Mouse (Mus musculus) stomach, embryonic 14.5 days (tissue): ENCODE results near the gene Tcf7. TPM values are rescaled to one million over a fixed set of nuclear protein-coding genes. Genes with fewer than 3 reads are reported as not detected.

Experiments used
- ATAC-seq: fragments of 200-750 bp; cut with Nextera tagmentation; 2 replicates; pipeline ENCODE4 v1.8.0; 2017; ENCODE audit warnings: low read depth, moderate TSS enrichment; ENCODE audit not compliant: insufficient number of reproducible peaks, insufficient read depth, low FRiP score
- H3K27ac ChIP-seq: fragments of 300-500 bp; sonication (generic); 2 replicates; pipeline ENCODE4 v1.5.1; 2014; ENCODE audit warnings: mild to moderate bottlenecking, low read length, moderate library complexity, mixed read lengths
- H3K27me3 ChIP-seq: fragments of 300-500 bp; sonication (generic); 2 replicates; pipeline ENCODE4 v1.6.1; 2014; ENCODE audit warnings: low read length, control low read depth, mixed read lengths; ENCODE audit not compliant: control insufficient read depth, insufficient read depth
- H3K36me3 ChIP-seq: fragments of 300-500 bp; sonication (generic); 2 replicates; pipeline ENCODE4 v1.6.1; 2014; ENCODE audit warnings: mild to moderate bottlenecking, control low read depth, low read length, moderate library complexity, mixed read lengths; ENCODE audit not compliant: control insufficient read depth, insufficient read depth
- H3K4me1 ChIP-seq: fragments of 300-500 bp; sonication (generic); 2 replicates; pipeline ENCODE4 v1.6.1; 2014; ENCODE audit warnings: low read length, control low read depth, mixed read lengths; ENCODE audit not compliant: control insufficient read depth, insufficient read depth
- H3K4me2 ChIP-seq: fragments of 300-500 bp; sonication (generic); replicated peaks from 2 replicates; pipeline ENCODE4 v1.6.1; 2014; ENCODE audit warnings: low read depth, low read length, control low read depth
- H3K4me3 ChIP-seq: fragments of 300-500 bp; sonication (generic); 2 replicates; pipeline ENCODE4 v1.5.1; 2014; ENCODE audit warnings: low read depth, low read length, control low read depth
- H3K9ac ChIP-seq: fragments of 300-500 bp; sonication (generic); replicated peaks from 2 replicates; pipeline ENCODE4 v1.6.1; 2014; ENCODE audit warnings: low read depth, mild to moderate bottlenecking, control low read depth, low read length, moderate library complexity, mixed read lengths
- H3K9me3 ChIP-seq: fragments of 300-500 bp; sonication (generic); 2 replicates; pipeline ENCODE4 v1.6.1; 2016; ENCODE audit warnings: low read depth, low read length, control low read depth; ENCODE audit not compliant: control insufficient read depth
- WGBS: fragments of 180-500 bp; shearing (Covaris S2); extraction: QIAGEN DNeasy Blood & Tissue Kit; methylation state at CpG from one replicate; pipeline ENCODE4 v1.1.7; 2014; 5-methylcytosine and 5-hydroxymethylcytosine counted together
- polyA plus RNA-seq: library from polyadenylated mRNA; unstranded; fragments of >200 nt; fragmentation: Nextera tagmentation; extraction: Ambion mirVana; gene quantifications from 2 replicates; pipeline ENCODE4 v1.2.1, GENCODE M21; 2014

The Tcf7 gene
- polyA plus RNA-seq, 1 experiment from 2014 or later, result 4.4 TPM

DNA sequence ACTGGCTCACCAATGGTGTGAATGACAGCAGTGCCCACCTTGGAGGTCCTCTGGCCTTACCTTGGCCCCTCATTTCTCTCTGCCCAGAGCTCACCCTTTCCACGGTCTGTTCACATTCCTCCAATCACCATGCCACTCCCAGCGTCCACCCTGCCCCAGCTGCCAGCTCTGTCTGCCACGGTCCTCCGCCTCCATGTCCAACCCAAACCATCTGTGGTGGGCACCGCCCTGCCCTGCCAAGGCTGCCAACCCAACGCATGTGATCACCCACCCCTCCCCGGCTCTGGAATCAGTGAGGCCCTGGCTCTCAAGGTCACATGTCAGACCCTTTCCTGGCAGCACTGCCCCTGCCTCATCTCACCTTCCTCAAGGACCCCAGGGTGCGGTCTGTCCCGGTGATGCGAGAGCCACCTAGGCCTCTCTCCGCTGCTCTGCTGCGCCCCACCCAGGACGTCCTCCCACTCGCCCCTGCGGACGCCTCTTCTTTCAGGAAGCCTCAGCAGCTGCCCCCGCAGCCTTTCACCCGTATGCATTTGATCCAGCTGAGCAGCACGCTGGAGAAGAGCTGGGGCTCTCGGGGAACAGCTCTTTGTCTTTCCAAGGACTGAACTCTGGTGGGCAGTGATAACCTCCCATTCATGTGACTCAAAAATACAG lies 8.2 kb downstream of the Tcf7 start:
- Histone ChIP-seq H3K27me3 (no peaks in the 10 kb centered on the region), H3K36me3 (no peaks in the 10 kb centered on the region), H3K27ac (no peak overlapping the region), H3K9ac (no peak overlapping the region), H3K4me2 (no peak overlapping the region), H3K4me3 (no peak overlapping the region), H3K4me1 (peaks cover 9% of the 10 kb centered on the region), H3K9me3 (no peaks in the 10 kb centered on the region)
- ATAC-seq, result no peak
- 87% methylated on average over 20 of the region's 20 CpGs for WGBS

DNA sequence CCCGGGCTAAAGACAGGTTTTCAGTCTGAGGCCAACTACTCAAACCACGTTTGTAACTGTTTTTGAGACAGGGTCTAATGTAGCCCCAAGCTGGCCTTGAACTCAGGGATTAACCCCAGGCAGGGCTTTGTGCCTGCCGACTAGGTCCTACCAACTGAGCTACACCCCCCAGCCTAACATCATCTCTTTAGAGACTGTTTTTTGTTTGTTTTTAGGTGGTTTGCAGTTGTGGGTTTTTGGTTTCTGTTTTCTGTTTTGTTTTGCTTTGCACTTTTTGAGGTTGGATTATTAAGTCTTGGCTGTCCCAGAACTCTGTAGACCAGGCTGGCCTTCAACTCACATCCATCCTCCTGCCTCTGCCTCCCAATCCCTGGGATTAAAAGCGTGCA lies 8.9 kb downstream of the Tcf7 start:
- Histone ChIP-seq H3K36me3 (no peaks in the 10 kb centered on the region), H3K9ac (no peak overlapping the region), H3K4me3 (no peak overlapping the region), H3K4me1 (peaks cover 9% of the 10 kb centered on the region), H3K9me3 (no peaks in the 10 kb centered on the region), H3K27me3 (no peaks in the 10 kb centered on the region), H3K4me2 (no peak overlapping the region), H3K27ac (no peak overlapping the region)
- 82% methylated on average over 4 of the region's 4 CpGs for WGBS
- no peak for ATAC-seq

DNA sequence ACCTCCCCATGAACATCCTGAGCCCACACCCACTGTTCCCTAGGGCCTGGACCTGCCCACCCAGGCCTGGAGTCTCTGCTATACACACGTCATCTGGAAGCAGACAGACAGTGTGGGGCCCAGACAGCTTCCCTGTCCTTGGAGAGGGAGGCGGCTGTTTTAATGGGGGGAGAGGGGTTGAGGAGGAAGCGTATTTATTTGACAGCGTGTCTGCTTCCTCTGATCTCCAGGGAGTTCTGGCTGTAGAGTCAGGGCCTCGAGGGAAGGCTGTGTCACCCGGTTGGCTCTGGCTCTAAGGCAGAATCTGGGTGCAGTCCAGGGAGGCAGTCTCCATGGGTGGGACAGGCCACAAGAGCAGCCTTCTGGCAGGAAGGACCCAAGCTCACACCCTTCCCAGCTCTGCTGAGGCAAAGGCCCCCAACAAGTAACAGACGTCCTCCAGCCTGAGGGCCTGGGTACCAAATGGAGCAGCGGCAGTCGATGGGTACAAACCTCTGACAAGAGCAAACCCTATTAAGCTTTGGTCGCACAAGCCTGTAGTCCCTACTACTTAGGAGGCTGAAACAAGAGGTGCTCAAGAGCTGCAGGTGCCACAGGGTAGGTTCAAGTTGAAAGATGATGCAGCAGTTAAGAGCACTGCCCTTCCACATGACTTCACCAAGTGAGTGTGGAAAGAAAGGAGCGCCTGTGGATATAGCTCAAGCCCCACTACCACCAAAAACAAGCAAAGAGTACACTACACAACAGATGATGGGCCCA lies 9.5 kb downstream of the Tcf7 start:
- H3K4me1 ChIP-seq, result peaks cover 9% of the 10 kb centered on the region
- no peak overlapping the region for H3K4me3 ChIP-seq
- no peaks in the 10 kb centered on the region for H3K27me3 ChIP-seq
- ATAC-seq, result no peak
- H3K36me3 ChIP-seq, result no peaks in the 10 kb centered on the region
- H3K9me3 ChIP-seq, result no peaks in the 10 kb centered on the region
- no peak overlapping the region for H3K9ac ChIP-seq
- WGBS, result 61% methylated on average over 11 of the region's 11 CpGs
- H3K4me2 ChIP-seq, result no peak overlapping the region
- H3K27ac ChIP-seq, result no peak overlapping the region

DNA sequence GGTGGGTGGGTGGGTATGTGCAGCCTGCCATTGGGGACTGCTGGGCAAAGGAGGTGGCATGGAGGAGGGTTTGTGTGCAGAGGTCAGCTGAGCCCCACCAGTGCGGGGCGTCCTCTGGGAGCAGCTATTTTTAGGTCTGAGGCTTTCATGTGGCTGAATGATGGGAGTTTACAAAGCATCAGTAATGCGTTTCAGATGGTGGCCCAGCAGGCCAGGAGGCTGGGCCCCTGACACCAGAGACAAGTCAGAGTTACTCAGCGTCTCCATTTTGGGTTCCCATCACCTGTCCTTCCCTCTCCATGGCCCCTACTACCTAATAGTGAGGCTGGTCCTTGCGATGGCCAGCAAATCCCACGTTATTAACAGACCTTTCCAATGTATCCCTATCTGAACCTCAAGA lies 10.2 kb downstream of the Tcf7 start:
- H3K9ac ChIP-seq, result no peak overlapping the region
- H3K27me3 ChIP-seq, result no peaks in the 10 kb centered on the region
- H3K4me2 ChIP-seq, result no peak overlapping the region
- no peak overlapping the region for H3K4me3 ChIP-seq
- H3K9me3 ChIP-seq, result no peaks in the 10 kb centered on the region
- no peaks in the 10 kb centered on the region for H3K36me3 ChIP-seq
- ATAC-seq, result no peak
- WGBS, result 59% methylated on average over 6 of the region's 6 CpGs
- peaks cover 13% of the 10 kb centered on the region for H3K4me1 ChIP-seq
- H3K27ac ChIP-seq, result no peak overlapping the region

DNA sequence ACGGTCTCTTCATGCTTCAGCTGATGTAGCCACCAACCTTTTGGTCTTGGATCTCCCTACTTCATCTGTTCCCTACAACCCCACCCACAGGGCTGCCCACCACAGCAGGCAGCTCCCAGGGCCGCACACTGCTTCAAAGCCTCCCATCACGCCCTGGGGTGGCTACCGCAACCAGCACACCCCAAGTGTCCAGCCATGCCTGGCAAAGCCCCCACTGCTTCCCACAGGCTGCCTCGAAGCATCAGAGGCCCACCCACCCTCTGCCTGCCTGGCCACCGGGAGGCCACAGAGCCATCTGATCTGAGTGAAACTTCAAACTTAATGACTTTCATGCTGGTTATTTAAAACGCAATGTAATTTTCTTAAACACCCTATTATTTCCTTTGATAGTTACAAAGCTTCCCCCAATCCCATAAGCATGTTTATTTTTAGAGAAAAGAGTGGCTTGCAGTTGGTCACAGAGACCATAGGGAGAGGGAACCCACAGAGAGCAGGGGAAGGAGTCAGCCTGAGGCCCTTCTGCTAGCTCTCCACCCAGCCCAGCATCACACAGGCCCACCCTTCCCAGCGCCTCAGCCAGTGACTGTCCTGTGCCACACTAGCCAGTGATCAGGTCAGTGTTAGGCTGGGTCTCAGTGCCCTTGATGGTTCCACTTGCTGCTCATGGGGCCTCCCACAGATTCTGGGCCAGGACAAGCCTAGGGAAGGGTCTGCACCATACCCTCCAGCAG lies 10.9 kb downstream of the Tcf7 start:
- H3K9me3 ChIP-seq, result no peaks in the 10 kb centered on the region
- H3K9ac ChIP-seq, result no peak overlapping the region
- no peak overlapping the region for H3K27ac ChIP-seq
- no peaks in the 10 kb centered on the region for H3K36me3 ChIP-seq
- no peak for ATAC-seq
- no peaks in the 10 kb centered on the region for H3K27me3 ChIP-seq
- no peak overlapping the region for H3K4me3 ChIP-seq
- no peak overlapping the region for H3K4me2 ChIP-seq
- WGBS, result 79% methylated on average over 8 of the region's 8 CpGs
- H3K4me1 ChIP-seq, result peaks cover 13% of the 10 kb centered on the region

DNA sequence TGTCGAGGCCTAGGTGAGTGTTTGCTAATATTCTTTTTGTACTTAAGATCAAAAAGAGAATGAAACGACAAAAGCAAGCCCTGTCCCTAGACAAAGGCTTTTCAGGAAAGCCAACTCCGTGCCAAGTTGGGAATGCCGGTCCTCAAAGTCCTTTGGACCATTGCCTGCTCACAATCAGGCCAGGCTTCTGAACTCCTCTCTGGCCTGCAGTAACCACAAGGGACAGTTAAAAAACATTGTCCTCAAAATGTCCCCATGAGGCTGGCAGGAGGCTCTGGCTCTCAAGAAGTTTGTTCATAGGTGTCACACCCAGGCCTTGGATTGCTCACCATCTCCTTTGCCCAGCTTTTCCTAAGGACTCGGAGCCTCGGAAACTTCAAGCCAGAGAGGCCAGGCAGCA lies 13.0 kb downstream of the Tcf7 start:
- peaks cover 24% of the 10 kb centered on the region for H3K4me1 ChIP-seq
- no peaks in the 10 kb centered on the region for H3K36me3 ChIP-seq
- ATAC-seq, result no peak
- no peak overlapping the region for H3K27ac ChIP-seq
- no peak overlapping the region for H3K4me2 ChIP-seq
- no peaks in the 10 kb centered on the region for H3K27me3 ChIP-seq
- H3K9ac ChIP-seq, result no peak overlapping the region
- H3K9me3 ChIP-seq, result no peaks in the 10 kb centered on the region
- WGBS, result 89% methylated on average over 6 of the region's 6 CpGs
- no peak overlapping the region for H3K4me3 ChIP-seq

DNA sequence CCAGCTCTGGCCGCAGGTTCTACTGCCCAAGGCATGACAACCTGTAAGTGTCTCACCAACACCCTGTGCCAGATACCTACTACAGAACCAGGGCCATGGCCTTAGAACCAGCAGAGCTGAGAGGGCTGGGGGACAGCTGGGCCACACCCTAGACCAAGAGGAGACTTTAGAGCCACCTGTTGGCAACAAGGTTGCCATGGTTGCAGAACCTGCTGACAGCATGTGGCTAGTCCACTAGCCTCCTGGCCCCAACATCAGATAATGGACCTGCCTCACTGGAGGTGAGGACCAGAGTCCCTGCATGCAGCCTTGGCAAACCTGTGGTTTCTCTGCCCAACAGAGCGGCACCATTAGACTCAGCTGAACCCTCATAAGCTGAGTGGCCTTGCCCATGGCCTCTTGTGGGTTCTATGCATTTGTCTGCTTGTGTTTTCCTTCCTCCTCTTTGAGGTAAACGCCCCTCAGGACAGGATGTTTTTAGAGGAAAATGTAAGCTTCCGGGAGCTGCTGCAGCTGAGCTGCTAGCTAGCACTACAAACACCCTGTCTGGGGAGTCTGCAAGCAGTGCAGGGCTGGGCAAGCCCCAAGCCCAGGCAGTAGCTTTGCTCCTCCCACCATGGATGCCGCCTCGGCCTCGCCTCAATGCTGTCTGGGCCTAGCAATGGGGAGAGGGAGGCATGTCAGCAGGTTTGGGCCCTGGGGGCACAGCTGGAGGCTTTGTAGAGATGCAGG lies 14.5 kb downstream of the Tcf7 start:
- H3K4me3 ChIP-seq, result no peak overlapping the region
- no peak overlapping the region for H3K4me2 ChIP-seq
- H3K27me3 ChIP-seq, result no peaks in the 10 kb centered on the region
- no peaks in the 10 kb centered on the region for H3K36me3 ChIP-seq
- no peaks in the 10 kb centered on the region for H3K9me3 ChIP-seq
- no peak overlapping the region for H3K9ac ChIP-seq
- peak overlapping the region; percentile 11; the same call in 1 of the 2 replicates for H3K27ac ChIP-seq
- 47% methylated on average over 7 of the region's 7 CpGs for WGBS
- peaks cover 22% of the 10 kb centered on the region for H3K4me1 ChIP-seq
- peak; percentile 44; the same call in 1 of the 2 replicates for ATAC-seq

DNA sequence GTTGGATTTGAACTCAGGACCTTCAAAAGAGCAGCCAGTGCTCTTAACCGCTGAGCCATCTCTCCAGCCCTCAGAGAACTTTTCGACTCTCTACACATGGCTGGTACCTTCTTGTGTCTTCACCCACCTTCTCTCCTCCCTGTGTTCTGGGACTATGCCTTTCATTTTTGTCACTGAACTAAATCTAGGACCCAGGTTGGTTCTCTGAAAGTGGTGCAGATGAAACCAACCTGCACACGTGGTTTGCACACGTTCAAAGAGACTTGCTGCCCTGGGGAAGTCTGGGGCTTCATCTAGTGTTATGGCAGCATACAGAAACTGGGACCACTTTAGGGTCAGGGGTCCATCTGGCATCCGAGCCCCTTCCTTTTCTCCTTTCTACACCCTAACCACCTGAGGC lies 15.5 kb downstream of the Tcf7 start:
- no peak overlapping the region for H3K4me3 ChIP-seq
- no peaks in the 10 kb centered on the region for H3K27me3 ChIP-seq
- ATAC-seq, result no peak
- peaks cover 15% of the 10 kb centered on the region for H3K4me1 ChIP-seq
- H3K9me3 ChIP-seq, result no peaks in the 10 kb centered on the region
- no peak overlapping the region for H3K27ac ChIP-seq
- WGBS, result 89% methylated on average over 5 of the region's 5 CpGs
- H3K4me2 ChIP-seq, result no peak overlapping the region
- H3K9ac ChIP-seq, result no peak overlapping the region
- H3K36me3 ChIP-seq, result no peaks in the 10 kb centered on the region
